Mouse (Mus musculus) liver, embryonic 16.5 days (tissue): ENCODE results near the gene Hcfc2. TPM values are rescaled to one million over a fixed set of nuclear protein-coding genes. Genes with fewer than 3 reads are reported as not detected.
A peak's percentile ranks its signal among the peaks of the same experiment; 100 is the strongest.

Experiments used
- ATAC-seq: fragments of 200-750 bp; cut with Nextera tagmentation; 2 replicates; pipeline ENCODE4 v1.8.0; 2017; ENCODE audit warnings: low read depth, mild to moderate bottlenecking, moderate number of reproducible peaks, moderate library complexity
- H3K27ac ChIP-seq: fragments of 300-500 bp; sonication (generic); 2 replicates; pipeline ENCODE4 v1.5.1; 2014; ENCODE audit warnings: mild to moderate bottlenecking, low read length
- H3K27me3 ChIP-seq: fragments of 300-500 bp; sonication (generic); 2 replicates; pipeline ENCODE4 v1.6.1; 2014; ENCODE audit warnings: low read depth, low read length, mixed read lengths; ENCODE audit not compliant: control insufficient read depth, insufficient read depth
- H3K36me3 ChIP-seq: fragments of 300-500 bp; sonication (generic); 2 replicates; pipeline ENCODE4 v1.6.1; 2014; ENCODE audit warnings: mild to moderate bottlenecking; ENCODE audit not compliant: control insufficient read depth, insufficient read depth
- H3K4me1 ChIP-seq: fragments of 300-500 bp; sonication (generic); 2 replicates; pipeline ENCODE4 v1.6.1; 2014; ENCODE audit warnings: low read depth, low read length, mixed read lengths; ENCODE audit not compliant: control insufficient read depth
- H3K4me2 ChIP-seq: fragments of 300-500 bp; sonication (generic); 2 replicates; pipeline ENCODE4 v1.6.1; 2014; ENCODE audit warnings: low read depth, low read length, mixed read lengths
- H3K4me3 ChIP-seq: fragments of 300-500 bp; sonication (generic); 2 replicates; pipeline ENCODE4 v1.5.1; 2014; ENCODE audit warnings: low read depth, mild to moderate bottlenecking, low read length
- H3K9ac ChIP-seq: fragments of 300-500 bp; sonication (generic); 2 replicates; pipeline ENCODE4 v1.6.1; 2014; ENCODE audit warnings: low read depth, low read length
- H3K9me3 ChIP-seq: fragments of 300-500 bp; sonication (generic); replicated peaks from 2 replicates; pipeline ENCODE4 v1.6.1; 2016; ENCODE audit warnings: low read length; ENCODE audit not compliant: control insufficient read depth
- WGBS: fragments of 180-500 bp; shearing (Covaris S2); extraction: QIAGEN DNeasy Blood & Tissue Kit; methylation state at CpG from one replicate; pipeline ENCODE4 v1.1.7; 2014; ENCODE audit not compliant: insufficient replicate concordance; 5-methylcytosine and 5-hydroxymethylcytosine counted together
- polyA plus RNA-seq: library from polyadenylated mRNA; unstranded; fragments of >200 nt; fragmentation: Nextera tagmentation; extraction: Ambion mirVana; gene quantifications from 2 replicates; pipeline ENCODE4 v1.2.1, GENCODE M21; 2015

Hcfc2 gene
- polyA plus RNA-seq, 1 experiment from 2014 or later, result 13.9 TPM

DNA sequence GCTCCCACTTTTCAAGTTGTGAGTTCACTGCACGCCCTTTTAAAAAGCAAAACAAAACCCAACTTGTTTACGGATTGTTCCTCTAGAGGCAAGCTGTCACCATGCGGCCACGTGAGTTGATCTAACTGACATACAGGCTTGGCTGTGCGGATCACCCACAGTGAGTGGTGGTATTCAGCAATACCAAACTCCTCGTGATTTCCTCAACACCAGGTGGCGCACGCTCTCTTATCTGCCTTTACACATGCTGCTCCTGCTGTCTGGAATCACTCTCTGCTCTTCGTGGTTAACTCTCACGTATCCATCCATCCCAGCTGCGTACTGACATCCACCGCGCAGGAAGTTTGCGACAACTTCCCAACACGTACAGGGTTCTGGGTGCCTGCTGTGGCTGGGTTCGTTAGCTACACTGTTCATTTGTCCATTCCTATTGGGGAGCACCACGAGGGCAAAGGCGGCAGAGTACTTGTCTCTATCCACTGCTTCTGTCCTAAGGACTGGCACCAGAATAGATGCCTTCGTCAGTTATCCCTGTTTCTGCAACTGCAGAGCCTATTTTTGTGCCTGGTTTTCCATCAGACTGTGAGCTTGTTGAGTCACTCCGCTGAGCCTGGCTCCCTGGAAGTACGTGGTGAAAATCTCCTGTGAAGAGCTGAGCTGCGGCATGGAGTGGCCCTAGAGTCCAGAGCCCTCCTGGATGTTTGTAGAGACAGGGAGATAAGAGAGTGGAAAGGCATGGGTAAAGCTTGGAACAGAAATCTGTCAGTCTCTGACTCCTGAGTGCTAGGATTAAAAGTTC lies 29.3 kb upstream of the Hcfc2 start:
- H3K4me1 ChIP-seq, result peaks cover 6% of the 10 kb centered on the region
- no peak overlapping the region for H3K4me3 ChIP-seq
- H3K27me3 ChIP-seq, result no peaks in the 10 kb centered on the region
- peak overlapping the region; percentile 49 for H3K4me2 ChIP-seq
- no peaks in the 10 kb centered on the region for H3K9me3 ChIP-seq
- H3K27ac ChIP-seq, result no peak overlapping the region
- peak overlapping the region; percentile 24; the same call in 1 of the 2 replicates for H3K9ac ChIP-seq
- WGBS, result 14% methylated on average over 22 of the region's 22 CpGs
- no peaks in the 10 kb centered on the region for H3K36me3 ChIP-seq
- peak; percentile 71 for ATAC-seq

DNA sequence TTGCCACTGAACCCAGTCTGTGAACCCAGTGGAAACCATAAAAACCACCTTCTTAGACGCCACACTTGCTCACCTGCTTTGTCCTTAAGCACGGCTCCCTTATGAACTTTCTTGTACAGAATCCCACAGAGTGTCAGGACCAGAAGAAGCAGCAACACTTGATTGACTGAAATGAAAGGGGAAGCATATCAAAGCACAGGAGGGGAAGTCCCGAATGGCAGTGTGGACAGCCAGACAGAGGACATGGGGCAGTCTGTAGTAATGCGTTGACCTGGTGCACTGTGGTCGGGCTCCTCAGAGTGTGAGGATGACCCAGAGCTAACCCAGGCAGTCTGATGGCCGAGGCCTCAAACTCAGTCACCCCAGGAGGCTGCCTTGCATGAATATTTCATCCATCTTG lies 25.8 kb upstream of the Hcfc2 start:
- H3K36me3 ChIP-seq, result no peaks in the 10 kb centered on the region
- no peak overlapping the region for H3K27ac ChIP-seq
- no peak for ATAC-seq
- H3K4me1 ChIP-seq, result peaks cover 6% of the 10 kb centered on the region
- no peak overlapping the region for H3K4me2 ChIP-seq
- H3K4me3 ChIP-seq, result no peak overlapping the region
- WGBS, result 39% methylated on average over 6 of the region's 6 CpGs
- no peaks in the 10 kb centered on the region for H3K27me3 ChIP-seq
- H3K9ac ChIP-seq, result no peak overlapping the region
- H3K9me3 ChIP-seq, result no peaks in the 10 kb centered on the region

DNA sequence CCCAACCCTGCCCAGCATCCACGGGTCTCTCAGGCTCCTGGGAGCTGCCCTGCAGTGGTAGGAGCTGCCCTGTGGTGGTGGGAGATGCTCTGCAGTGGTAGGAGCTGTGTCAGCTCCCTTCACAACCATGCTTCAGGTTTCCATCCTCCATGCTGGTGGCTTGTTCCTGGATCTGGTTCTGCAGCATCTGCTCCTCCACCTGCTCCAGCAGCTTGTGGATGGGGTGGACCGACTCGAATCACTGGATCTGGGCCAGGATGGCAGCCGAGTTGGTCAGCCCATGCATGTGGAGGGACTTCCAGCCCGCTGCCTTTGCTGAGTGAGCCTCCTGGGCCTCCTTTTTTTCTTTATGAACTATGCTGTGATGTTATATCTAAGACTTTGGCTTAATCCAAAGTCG lies 19.0 kb upstream of the Hcfc2 start:
- Histone ChIP-seq H3K9me3 (no peaks in the 10 kb centered on the region), H3K9ac (no peak overlapping the region), H3K4me2 (no peak overlapping the region), H3K27ac (no peak overlapping the region), H3K36me3 (no peaks in the 10 kb centered on the region), H3K4me1 (no peaks in the 10 kb centered on the region), H3K4me3 (no peak overlapping the region), H3K27me3 (no peaks in the 10 kb centered on the region)
- WGBS, result 59% methylated on average over 6 of the region's 6 CpGs
- no peak for ATAC-seq

DNA sequence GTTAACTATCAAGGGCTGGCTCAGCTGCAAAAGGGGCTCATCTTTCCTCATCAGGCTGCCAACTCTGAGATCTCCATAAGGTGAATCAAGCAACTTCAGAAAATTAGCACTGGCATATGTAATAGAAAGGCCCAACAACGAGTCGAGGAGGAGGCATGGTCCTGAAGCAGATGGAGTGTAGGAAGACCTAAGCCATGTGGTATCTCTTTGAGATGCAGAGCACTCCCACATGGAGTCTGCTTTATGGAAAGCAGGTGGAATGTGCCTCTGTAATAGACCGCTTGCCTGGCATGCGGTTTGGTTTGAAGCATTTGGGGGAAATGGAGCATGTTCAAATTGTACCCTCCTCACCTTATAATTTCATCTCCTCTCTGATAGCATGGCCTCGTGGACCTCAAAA lies 15.2 kb upstream of the Hcfc2 start:
- no peak for ATAC-seq
- no peaks in the 10 kb centered on the region for H3K4me1 ChIP-seq
- H3K27ac ChIP-seq, result no peak overlapping the region
- H3K9ac ChIP-seq, result no peak overlapping the region
- H3K4me2 ChIP-seq, result no peak overlapping the region
- H3K9me3 ChIP-seq, result no peaks in the 10 kb centered on the region
- H3K27me3 ChIP-seq, result no peaks in the 10 kb centered on the region
- 72% methylated on average over 5 of the region's 5 CpGs for WGBS
- H3K4me3 ChIP-seq, result no peak overlapping the region
- H3K36me3 ChIP-seq, result no peaks in the 10 kb centered on the region

DNA sequence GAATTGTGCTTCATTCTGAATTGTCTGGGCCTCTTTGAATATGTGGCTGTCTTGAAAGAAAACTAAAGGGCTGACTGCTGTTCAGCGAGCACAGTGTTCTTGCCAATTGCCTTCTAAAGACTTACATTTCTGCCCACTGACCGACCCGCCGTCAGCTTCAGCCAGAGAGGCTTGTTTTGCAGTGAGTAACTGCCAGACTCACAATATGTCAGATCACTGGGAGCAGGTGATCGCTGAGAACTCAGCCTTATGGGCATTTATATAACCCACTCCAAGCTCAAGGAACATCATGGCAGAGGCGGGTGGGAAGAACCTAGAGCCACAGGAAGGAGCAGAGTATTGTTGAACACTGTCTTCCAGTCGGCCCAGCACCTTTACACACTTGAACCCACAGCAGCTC lies 14.3 kb upstream of the Hcfc2 start:
- no peaks in the 10 kb centered on the region for H3K4me1 ChIP-seq
- WGBS, result 71% methylated on average over 7 of the region's 7 CpGs
- H3K4me3 ChIP-seq, result no peak overlapping the region
- H3K36me3 ChIP-seq, result no peaks in the 10 kb centered on the region
- H3K27me3 ChIP-seq, result no peaks in the 10 kb centered on the region
- H3K27ac ChIP-seq, result no peak overlapping the region
- no peak overlapping the region for H3K4me2 ChIP-seq
- H3K9me3 ChIP-seq, result no peaks in the 10 kb centered on the region
- H3K9ac ChIP-seq, result no peak overlapping the region
- ATAC-seq, result no peak

DNA sequence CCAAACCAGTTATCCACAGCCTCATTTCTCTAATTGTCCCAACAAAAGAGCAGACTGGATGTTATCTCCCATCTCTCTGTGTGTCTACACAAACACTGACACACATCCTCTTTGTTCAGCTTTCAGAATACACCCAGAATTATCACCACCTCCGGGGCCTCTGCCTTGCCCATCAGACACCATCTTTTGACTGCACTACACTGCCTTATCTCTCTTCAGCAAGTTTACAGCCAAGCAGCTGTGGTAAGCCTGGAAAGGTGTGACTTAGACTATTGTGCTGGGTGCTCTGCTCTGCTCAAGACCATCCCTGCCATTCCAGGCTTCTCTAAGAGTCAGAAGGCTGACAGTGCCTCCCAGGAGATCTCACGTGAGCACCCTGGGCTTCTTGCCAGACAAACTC lies 10.5 kb upstream of the Hcfc2 start:
- no peaks in the 10 kb centered on the region for H3K9me3 ChIP-seq
- no peak overlapping the region for H3K4me3 ChIP-seq
- H3K4me1 ChIP-seq, result no peaks in the 10 kb centered on the region
- peak; percentile 85 for ATAC-seq
- H3K4me2 ChIP-seq, result no peak overlapping the region
- 0 out of 2 replicates have a peak overlapping the region, but pooled peaks have one; percentile 10 for H3K27ac ChIP-seq
- peaks cover 4% of the 10 kb centered on the region; the same call in 1 of the 2 replicates for H3K27me3 ChIP-seq
- no peak overlapping the region for H3K9ac ChIP-seq
- whole genome bisulfite sequencing, result 24% methylated on average over 2 of the region's 2 CpGs
- H3K36me3 ChIP-seq, result no peaks in the 10 kb centered on the region

DNA sequence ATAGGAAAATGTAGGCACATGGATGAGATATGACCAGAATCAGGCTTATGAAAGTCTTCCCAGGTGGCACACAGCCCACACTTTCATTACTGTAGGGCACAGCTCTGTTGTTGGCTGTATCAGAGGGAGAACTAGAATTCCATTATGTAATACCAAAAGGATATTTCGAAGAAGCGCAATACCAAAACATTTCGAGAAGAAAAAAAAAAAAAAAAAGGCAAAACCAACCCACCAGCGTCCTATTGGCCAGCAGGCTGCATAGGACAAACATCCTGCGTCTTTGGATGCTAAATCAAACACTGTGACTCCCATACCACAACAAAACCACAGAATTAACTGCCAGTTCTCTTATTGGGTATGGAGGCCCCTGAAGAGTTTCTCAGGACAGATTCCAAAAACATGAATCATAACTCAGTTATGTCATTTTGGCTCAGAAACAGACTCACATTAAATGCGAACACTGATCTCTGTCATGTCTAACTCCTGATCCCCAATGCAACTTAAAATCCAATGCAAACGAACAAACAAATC lies 6.2 kb upstream of the Hcfc2 start:
- H3K9me3 ChIP-seq, result no peaks in the 10 kb centered on the region
- no peaks in the 10 kb centered on the region for H3K36me3 ChIP-seq
- H3K27me3 ChIP-seq, result peaks cover 11% of the 10 kb centered on the region
- 42% methylated on average over 7 of the region's 7 CpGs for WGBS
- no peak overlapping the region for H3K4me2 ChIP-seq
- H3K27ac ChIP-seq, result no peak overlapping the region
- no peaks in the 10 kb centered on the region for H3K4me1 ChIP-seq
- no peak overlapping the region for H3K4me3 ChIP-seq
- no peak overlapping the region for H3K9ac ChIP-seq
- ATAC-seq, result no peak

DNA sequence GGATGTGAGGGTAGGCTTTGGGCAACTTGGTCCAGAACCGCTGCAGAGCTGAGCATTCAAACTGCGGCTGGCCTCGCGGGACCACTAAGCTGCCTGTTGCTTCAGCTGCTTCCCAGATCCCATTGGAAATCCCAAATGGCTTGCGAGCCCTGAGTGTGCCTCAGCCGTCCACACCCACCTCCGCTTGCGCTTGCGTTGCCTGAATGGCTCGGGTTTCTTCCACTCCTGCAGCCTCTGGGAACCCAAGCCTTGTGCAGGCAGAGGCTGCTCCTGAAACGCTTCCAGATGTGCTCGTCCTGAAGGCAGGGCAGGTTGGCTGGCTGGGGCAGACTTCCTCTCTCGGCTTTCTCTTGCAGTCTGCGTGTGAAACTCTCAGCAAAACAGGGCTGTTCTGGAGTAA lies 5.5 kb upstream of the Hcfc2 start, which contains the start of gene Glt8d2:
Gene Glt8d2, minus strand, starts transcription at position 157 of the 400 bp plus-strand sequence.
- no peak within 1 kb of the TSS for H3K27ac ChIP-seq
- ATAC-seq, result no peak

DNA sequence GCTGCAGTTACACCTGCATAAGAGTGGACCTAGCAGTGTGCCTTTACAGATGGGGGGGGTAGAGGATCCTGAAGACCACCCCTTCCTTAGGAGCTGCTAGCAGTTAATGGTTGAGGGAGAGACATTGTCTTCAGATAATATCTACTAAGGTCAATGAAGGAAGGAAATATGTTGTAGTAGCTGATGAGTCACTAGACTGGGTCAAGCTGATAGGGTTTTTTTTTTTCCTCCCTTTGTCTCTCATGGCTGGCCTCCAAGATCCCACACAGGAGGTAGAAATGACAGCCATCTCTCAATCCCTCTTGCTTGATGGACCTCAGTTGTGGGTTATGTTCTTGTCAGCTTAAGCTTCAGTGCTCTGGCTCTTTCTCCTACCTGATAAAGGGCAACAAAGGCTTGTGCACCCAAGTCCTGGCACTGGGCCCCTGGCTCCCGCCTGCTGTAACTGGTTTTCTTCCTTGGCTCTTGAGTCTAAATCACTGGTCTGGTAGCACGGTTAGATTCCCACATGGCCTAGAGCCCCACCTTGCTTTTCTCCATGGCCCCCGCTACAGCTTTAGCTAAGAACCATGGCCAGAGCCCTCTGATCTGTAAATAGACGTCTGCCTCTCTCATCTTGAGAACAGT lies 606 bp downstream of the Hcfc2 start:
- no peaks in the 10 kb centered on the region; the same call in 1 of the 2 replicates for H3K27me3 ChIP-seq
- no peak overlapping the region for H3K4me2 ChIP-seq
- no peak for ATAC-seq
- peaks cover 19% of the 10 kb centered on the region for H3K4me1 ChIP-seq
- 28% methylated on average over 4 of the region's 4 CpGs for WGBS
- H3K9ac ChIP-seq, result no peak overlapping the region
- H3K27ac ChIP-seq, result peak overlapping the region; percentile 39; the same call in 1 of the 2 replicates
- no peaks in the 10 kb centered on the region for H3K36me3 ChIP-seq
- no peaks in the 10 kb centered on the region for H3K9me3 ChIP-seq
- no peak overlapping the region for H3K4me3 ChIP-seq

More for the DNA sequence above, 5.5 kb upstream of the Hcfc2 start, which contains the start of gene Glt8d2:
- Histone ChIP-seq H3K4me1 (no peaks in the 10 kb centered on the region), H3K9me3 (no peaks in the 10 kb centered on the region), H3K4me3 (no peak within 1 kb of the TSS), H3K4me2 (peak within 1 kb of the TSS; percentile 15; the same call in 1 of the 2 replicates), H3K9ac (no peak within 1 kb of the TSS), H3K27me3 (peaks cover 11% of the 10 kb centered on the region), H3K36me3 (no peaks in the 10 kb centered on the region)
- WGBS, result 9% methylated on average over 14 of the region's 14 CpGs
